Mouse (Mus musculus) MEL (cell line): ENCODE data around the gene Eml1.

Experiments
- CTCF ChIP-seq, 3 experiments: IDR thresholded peaks in 2 of 3; conservative IDR thresholded peaks in 1 of 3; 2 replicates each; pipeline ENCODE4 v1.5.1; 2011 to 2012; ENCODE audit warnings: low read length in 3 of 3, low read depth in 2 of 3, mild to moderate bottlenecking in 2 of 3, improper control_type of control experiment in 1 of 3, inconsistent platforms in 1 of 3, mixed read lengths in 1 of 3, moderate library complexity in 1 of 3; ENCODE audit not compliant: control insufficient read depth in 1 of 3, insufficient read depth in 1 of 3, poor library complexity in 1 of 3, severe bottlenecking in 1 of 3
- E2F4 ChIP-seq: IDR thresholded peaks from 2 replicates; pipeline ENCODE4 v1.6.1; 2011; ENCODE audit warnings: low read depth, low read length, improper control_type of control experiment, borderline replicate concordance
- EP300 ChIP-seq, 2 experiments: IDR thresholded peaks; 2 replicates each; pipeline ENCODE4 v1.6.1; 2011; ENCODE audit warnings: improper control_type of control experiment in 2 of 2, low read length in 2 of 2, low read depth in 1 of 2, mild to moderate bottlenecking in 1 of 2
- GABPA ChIP-seq: IDR thresholded peaks from 2 replicates; pipeline ENCODE4 v1.6.1; 2012; ENCODE audit warnings: low read depth, mild to moderate bottlenecking, inconsistent platforms, low read length, improper control_type of control experiment, moderate library complexity
- NRF1 ChIP-seq: IDR thresholded peaks from 2 replicates; pipeline ENCODE4 v1.6.1; 2014; ENCODE audit warnings: low read depth, mild to moderate bottlenecking, inconsistent platforms, low read length, improper control_type of control experiment, moderate library complexity; ENCODE audit not compliant: poor library complexity, insufficient read depth, severe bottlenecking
- POLR2A ChIP-seq, 2 experiments: IDR thresholded peaks; 2 replicates each; pipeline ENCODE4 v1.6.1; 2011 to 2012; ENCODE audit warnings: low read length in 2 of 2, mild to moderate bottlenecking in 2 of 2, control low read depth in 1 of 2, improper control_type of control experiment in 1 of 2, low read depth in 1 of 2, moderate library complexity in 1 of 2; ENCODE audit not compliant: control insufficient read depth in 1 of 2, insufficient read depth in 1 of 2, poor library complexity in 1 of 2
- RCOR1 ChIP-seq: IDR thresholded peaks from 2 replicates; pipeline ENCODE4 v1.6.1; 2012; ENCODE audit warnings: low read depth, mild to moderate bottlenecking, inconsistent platforms, low read length, improper control_type of control experiment
- TAL1 ChIP-seq: IDR thresholded peaks from 2 replicates; pipeline ENCODE4 v1.6.1; 2012; ENCODE audit warnings: mild to moderate bottlenecking, inconsistent platforms, low read length, moderate library complexity, mixed read lengths
- USF2 ChIP-seq, 2 experiments: IDR thresholded peaks; 2 replicates each; pipeline ENCODE4 v1.6.1; 2011 to 2012; ENCODE audit warnings: improper control_type of control experiment in 2 of 2, low read length in 2 of 2, borderline replicate concordance in 1 of 2, inconsistent platforms in 1 of 2, low read depth in 1 of 2, mild to moderate bottlenecking in 1 of 2; ENCODE audit not compliant: insufficient read depth in 1 of 2

- no peak for TF ChIP-seq E2F4
- TF ChIP-seq CTCF (IDR thresholded peaks at IDR 0.05 in 2 of 3, conservative IDR thresholded peaks at IDR 0.05 in 1 of 3; ENCODE audit: control insufficient read depth in 1 of 3, insufficient read depth in 1 of 3, low read depth in 2 of 3, low read length in 3 of 3, poor library complexity in 1 of 3, severe bottlenecking in 1 of 3) = no peak
- no peak for TF ChIP-seq USF2 (IDR thresholded peaks at IDR 0.05; ENCODE audit: borderline replicate concordance in 1 of 2, insufficient read depth in 1 of 2, low read depth in 1 of 2, low read length in 2 of 2)
- no peak for TF ChIP-seq POLR2A (IDR thresholded peaks at IDR 0.05; ENCODE audit: control insufficient read depth in 1 of 2, insufficient read depth in 1 of 2, low read depth in 1 of 2, low read length in 2 of 2, poor library complexity in 1 of 2)
- TF ChIP-seq GABPA = no peak
- TF ChIP-seq NRF1 = no peak
- no peak for TF ChIP-seq TAL1
- no peak for TF ChIP-seq EP300 (IDR thresholded peaks at IDR 0.05; ENCODE audit: low read depth in 1 of 2, low read length in 2 of 2)
- no peak for TF ChIP-seq RCOR1
These were observed 19.8 kb upstream of the Eml1 start for GRCm38 (mm10) chr12:108350931-108351330.
